Mouse (Mus musculus): Measurements from ENCODE around the gene Bsph2.
A peak's percentile ranks its signal among the peaks of the same experiment; 100 is the strongest.

The Bsph2 gene

GRCm38 (mm10) chr7:13570967-13571366 is at the start of gene Bsph2:
Gene Bsph2 (minus strand): TSS chr7:13571067.
- no peak for DNase-seq (ENCODE audit: inconsistent age in 2 of 2, low spot score in 1 of 2)

- peak; percentile 30 to 81 for DNase-seq (ENCODE audit: inconsistent age in 2 of 2, low spot score in 1 of 2)
Observed at GRCm38 (mm10) chr7:13511539-13511938, 59.3 kb downstream of the Bsph2 start.
